Mouse (Mus musculus) MEL (cell line): ENCODE data around the gene Spata31d1a. TPM values are rescaled to one million over a fixed set of nuclear protein-coding genes. Genes with fewer than 3 reads are reported as not detected.

Experiments used
- DNase-seq: peaks from one replicate; pipeline ENCODE4 v3.0.0; 2011; ENCODE audit warnings: low read depth, low spot score
- H3K27ac ChIP-seq: 2 replicates; pipeline ENCODE4 v1.5.1; 2012; ENCODE audit warnings: low read depth, mild to moderate bottlenecking, control low read depth, low read length, moderate library complexity; ENCODE audit not compliant: control insufficient read depth
- H3K27me3 ChIP-seq, 2 experiments: fragments of 150-350 bp in 1 of 2; sonication (generic) in 1 of 2; 2 replicates each; pipeline ENCODE4 v1.6.1; 2012; ENCODE audit warnings: low read length in 2 of 2, mild to moderate bottlenecking in 2 of 2, improper control_type of control experiment in 1 of 2, moderate library complexity in 1 of 2; ENCODE audit not compliant: insufficient read depth in 2 of 2, control insufficient read depth in 1 of 2
- H3K36me3 ChIP-seq, 2 experiments: 2 replicates each; pipeline ENCODE4 v1.6.1; 2012 to 2014; ENCODE audit warnings: low read length in 2 of 2, improper control_type of control experiment in 1 of 2, inconsistent platforms in 1 of 2, mild to moderate bottlenecking in 1 of 2; ENCODE audit not compliant: insufficient read depth in 2 of 2, control insufficient read depth in 1 of 2
- H3K4me1 ChIP-seq, 2 experiments: fragments of 150-350 bp in 1 of 2; sonication (generic) in 1 of 2; 2 replicates each; pipeline ENCODE4 v1.6.1; 2012; ENCODE audit warnings: low read length in 2 of 2, improper control_type of control experiment in 1 of 2, mild to moderate bottlenecking in 1 of 2; ENCODE audit not compliant: insufficient read depth in 2 of 2, control insufficient read depth in 1 of 2
- H3K4me3 ChIP-seq, 2 experiments: fragments of 150-350 bp in 1 of 2; sonication (generic) in 1 of 2; 2 replicates each; pipeline ENCODE4 v1.5.1; 2012; ENCODE audit warnings: low read depth in 2 of 2, low read length in 2 of 2, mild to moderate bottlenecking in 2 of 2, moderate library complexity in 2 of 2, control low read depth in 1 of 2, improper control_type of control experiment in 1 of 2; ENCODE audit not compliant: control insufficient read depth in 1 of 2, insufficient read depth in 1 of 2
- H3K79me2 ChIP-seq: 2 replicates; pipeline ENCODE4 v1.6.1; 2012; ENCODE audit warnings: mild to moderate bottlenecking, low read length, moderate library complexity; ENCODE audit not compliant: control insufficient read depth, poor library complexity, insufficient read depth
- H3K9ac ChIP-seq: 2 replicates; pipeline ENCODE4 v1.6.1; 2012; ENCODE audit warnings: low read depth, mild to moderate bottlenecking, control low read depth, low read length, moderate library complexity; ENCODE audit not compliant: control insufficient read depth, poor library complexity, severe bottlenecking
- H3K9me3 ChIP-seq: fragments of 150-350 bp; sonication (generic); replicated peaks from 2 replicates; pipeline ENCODE4 v1.6.1; 2012; ENCODE audit warnings: mild to moderate bottlenecking, low read length, improper control_type of control experiment, moderate library complexity; ENCODE audit not compliant: insufficient read depth
- CHD1 ChIP-seq: IDR thresholded peaks from 2 replicates; pipeline ENCODE4 v1.6.1; 2012; ENCODE audit warnings: low read depth, mild to moderate bottlenecking, inconsistent platforms, low read length, improper control_type of control experiment
- CTCF ChIP-seq, 3 experiments: IDR thresholded peaks in 2 of 3; conservative IDR thresholded peaks in 1 of 3; 2 replicates each; pipeline ENCODE4 v1.5.1; 2011 to 2012; ENCODE audit warnings: low read length in 3 of 3, low read depth in 2 of 3, mild to moderate bottlenecking in 2 of 3, improper control_type of control experiment in 1 of 3, inconsistent platforms in 1 of 3, mixed read lengths in 1 of 3, moderate library complexity in 1 of 3; ENCODE audit not compliant: control insufficient read depth in 1 of 3, insufficient read depth in 1 of 3, poor library complexity in 1 of 3, severe bottlenecking in 1 of 3
- E2F4 ChIP-seq: IDR thresholded peaks from 2 replicates; pipeline ENCODE4 v1.6.1; 2011; ENCODE audit warnings: low read depth, low read length, improper control_type of control experiment, borderline replicate concordance
- ETS1 ChIP-seq: IDR thresholded peaks from 2 replicates; pipeline ENCODE4 v1.6.1; 2012; ENCODE audit warnings: low read depth, mild to moderate bottlenecking, inconsistent platforms, low read length, improper control_type of control experiment, moderate library complexity
- GABPA ChIP-seq: IDR thresholded peaks from 2 replicates; pipeline ENCODE4 v1.6.1; 2012; ENCODE audit warnings: low read depth, mild to moderate bottlenecking, inconsistent platforms, low read length, improper control_type of control experiment, moderate library complexity
- JUND ChIP-seq: IDR thresholded peaks from 2 replicates; pipeline ENCODE4 v1.6.1; 2011; ENCODE audit warnings: low read depth, mild to moderate bottlenecking, improper control_type of control experiment, low read length
- KAT2A ChIP-seq: conservative IDR thresholded peaks from 2 replicates; pipeline ENCODE4 v1.6.1; 2012; ENCODE audit warnings: low read depth, low read length, improper control_type of control experiment, inconsistent platforms
- MYB ChIP-seq: IDR thresholded peaks from 2 replicates; pipeline ENCODE4 v1.6.1; 2011; ENCODE audit warnings: mild to moderate bottlenecking, low read depth, low read length, improper control_type of control experiment
- MYC ChIP-seq: IDR thresholded peaks from 2 replicates; pipeline ENCODE4 v1.6.1; 2011; ENCODE audit warnings: low read depth, mild to moderate bottlenecking, low read length, improper control_type of control experiment, moderate library complexity
- NRF1 ChIP-seq: IDR thresholded peaks from 2 replicates; pipeline ENCODE4 v1.6.1; 2014; ENCODE audit warnings: low read depth, mild to moderate bottlenecking, inconsistent platforms, low read length, improper control_type of control experiment, moderate library complexity; ENCODE audit not compliant: poor library complexity, insufficient read depth, severe bottlenecking
- RAD21 ChIP-seq: IDR thresholded peaks from 2 replicates; pipeline ENCODE4 v1.6.1; 2011; ENCODE audit warnings: mild to moderate bottlenecking, low read depth, low read length, improper control_type of control experiment
- RCOR1 ChIP-seq: IDR thresholded peaks from 2 replicates; pipeline ENCODE4 v1.6.1; 2012; ENCODE audit warnings: low read depth, mild to moderate bottlenecking, inconsistent platforms, low read length, improper control_type of control experiment
- SIN3A ChIP-seq: IDR thresholded peaks from 2 replicates; pipeline ENCODE4 v1.6.1; 2012; ENCODE audit warnings: low read length, improper control_type of control experiment, inconsistent platforms
- SMC3 ChIP-seq: IDR thresholded peaks from 2 replicates; pipeline ENCODE4 v1.6.1; 2011; ENCODE audit warnings: low read depth, low read length, improper control_type of control experiment
- TAL1 ChIP-seq: IDR thresholded peaks from 2 replicates; pipeline ENCODE4 v1.6.1; 2012; ENCODE audit warnings: mild to moderate bottlenecking, inconsistent platforms, low read length, moderate library complexity, mixed read lengths
- TBP ChIP-seq: IDR thresholded peaks from 2 replicates; pipeline ENCODE4 v1.8.0; 2011; ENCODE audit warnings: low read depth, low read length, improper control_type of control experiment
- UBTF ChIP-seq: IDR thresholded peaks from 2 replicates; pipeline ENCODE4 v1.6.1; 2012; ENCODE audit warnings: low read depth, mild to moderate bottlenecking, inconsistent platforms, low read length, improper control_type of control experiment, moderate library complexity, borderline replicate concordance; ENCODE audit not compliant: insufficient read depth
- USF1 ChIP-seq: IDR thresholded peaks from 2 replicates; pipeline ENCODE4 v1.6.1; 2014; ENCODE audit warnings: low read depth, mild to moderate bottlenecking, inconsistent platforms, low read length, improper control_type of control experiment, moderate library complexity
- ZC3H11A ChIP-seq: IDR thresholded peaks from 2 replicates; pipeline ENCODE4 v1.6.1; 2012; ENCODE audit warnings: low read depth, mild to moderate bottlenecking, inconsistent platforms, low read length, improper control_type of control experiment
- ZKSCAN1 ChIP-seq: IDR thresholded peaks from 2 replicates; pipeline ENCODE4 v1.6.1; 2012; ENCODE audit warnings: low read depth, mild to moderate bottlenecking, inconsistent platforms, low read length, improper control_type of control experiment, moderate library complexity
- ZMIZ1 ChIP-seq: IDR thresholded peaks from 2 replicates; pipeline ENCODE4 v1.6.1; 2012; ENCODE audit warnings: low read depth, mild to moderate bottlenecking, inconsistent platforms, low read length, improper control_type of control experiment, moderate library complexity
- polyA plus RNA-seq, 2 experiments: library from polyadenylated mRNA; stranded (reverse) in 1 of 2; unstranded in 1 of 2; fragments of >175 nt in 1 of 2; fragments of >200 nt in 1 of 2; gene quantifications; 2 replicates each; pipeline versions ENCODE4 v1.2.1 to v1.2.4; 2012; ENCODE audit warnings: low replicate concordance in 2 of 2, low read depth in 1 of 2; ENCODE audit not compliant: insufficient read length in 2 of 2, insufficient read depth in 1 of 2, missing spikeins in 1 of 2
- total RNA-seq: library from RNA; depleted of rRNA; stranded (reverse); fragments of 300-350 nt; gene quantifications from 2 replicates; pipeline ENCODE4 v1.2.3, GENCODE M21; 2012

The Spata31d1a gene
- total and polyA plus RNA-seq, 3 experiments: 0.03 TPM; not detected in 2

- Histone ChIP-seq H3K9me3 (no peaks in the 10 kb centered on the region), H3K79me2 (no peaks in the 10 kb centered on the region), H3K36me3 (no peaks in the 10 kb centered on the region), H3K4me3 (no peak overlapping the region), H3K9ac (no peak overlapping the region), H3K4me1 (no peaks in the 10 kb centered on the region), H3K27ac (no peak overlapping the region), H3K27me3 (no peaks in the 10 kb centered on the region)
- TF ChIP-seq ZC3H11A (no peak), USF1 (no peak), UBTF (no peak), ETS1 (no peak), NRF1 (no peak), GABPA (no peak), RAD21 (no peak), KAT2A (no peak), SIN3A (no peak), MYC (no peak), RCOR1 (no peak), JUND (no peak)
- DNase-seq: no peak
Observed at GRCm38 (mm10) chr13:59745462-59745861, 35.3 kb upstream of the Spata31d1a start.

- peak; percentile 72 for DNase-seq
Observed at GRCm38 (mm10) chr13:59741697-59742096, 31.6 kb upstream of the Spata31d1a start.

More at GRCm38 (mm10) chr13:59741697-59742096, 31.6 kb upstream of the Spata31d1a start:
- Histone ChIP-seq H3K27ac (no peak overlapping the region), H3K4me1 (no peaks in the 10 kb centered on the region), H3K9me3 (no peaks in the 10 kb centered on the region), H3K9ac (no peak overlapping the region), H3K79me2 (no peaks in the 10 kb centered on the region), H3K36me3 (no peaks in the 10 kb centered on the region), H3K4me3 (no peak overlapping the region), H3K27me3 (no peaks in the 10 kb centered on the region)
- TF ChIP-seq TBP: 0 out of 2 replicates have a peak, but pooled peaks have one; percentile 28
- no peak for TF ChIP-seq JUND
- TF ChIP-seq SMC3: peak; percentile 69
- no peak for TF ChIP-seq E2F4
- peak; percentile 50 to 72 (median 60) for TF ChIP-seq CTCF (IDR thresholded peaks at IDR 0.05 in 2 of 3, conservative IDR thresholded peaks at IDR 0.05 in 1 of 3; ENCODE audit: control insufficient read depth in 1 of 3, insufficient read depth in 1 of 3, low read depth in 2 of 3, low read length in 3 of 3, poor library complexity in 1 of 3, severe bottlenecking in 1 of 3)
- TF ChIP-seq SIN3A: 0 out of 2 replicates have a peak, but pooled peaks have one; percentile 38
- peak; percentile 40 for TF ChIP-seq RAD21
- no peak for TF ChIP-seq MYB
- peak; percentile 36; the same call in 1 of the 2 replicates for TF ChIP-seq ZC3H11A
- no peak for TF ChIP-seq ZMIZ1
- TF ChIP-seq UBTF: no peak
- TF ChIP-seq ZKSCAN1: no peak
- TF ChIP-seq CHD1: no peak
- TF ChIP-seq TAL1: no peak
